Mouse (Mus musculus): Measurements from ENCODE around the gene Stoml1.

- TF ChIP-seq CTCF (IDR thresholded peaks at IDR 0.05; ENCODE audit: control insufficient read depth, insufficient read depth, insufficient read length) (no peak), MAX (IDR thresholded peaks at IDR 0.05) (no peak), USF1 (IDR thresholded peaks at IDR 0.05; ENCODE audit: low read depth) (no peak), MYOG (IDR thresholded peaks at IDR 0.05; ENCODE audit: control insufficient read depth, extremely low read depth, insufficient read length) (no peak)
Observed at GRCm38 (mm10) chr9:58272068-58272541, 19.1 kb downstream of the Stoml1 start.

All from C2C12 (cell line).